Mouse (Mus musculus) embryonic stem cell, embryonic (primary cell): ENCODE measurements around the gene Rab8b.

Experiments used
- CTCF ChIA-PET, 4 experiments: fragments of 300-600 bp in 2 of 4; fragments of 350-600 bp in 2 of 4; sonication (Branson Sonifier 250); formaldehyde crosslinking; loops; one replicate each; lab custom pipeline; 2022; ENCODE audit warnings: inconsistent platforms in 2 of 4; lab: Charles Lee
- POLR2A ChIA-PET, 4 experiments: fragments of 300-600 bp in 2 of 4; fragments of 350-600 bp in 2 of 4; sonication (Branson Sonifier 250); formaldehyde crosslinking; loops; one replicate each; lab custom pipeline; 2022; ENCODE audit warnings: antibody characterized with exemption in 4 of 4, inconsistent platforms in 1 of 4; lab: Charles Lee

The Rab8b gene

DNA sequence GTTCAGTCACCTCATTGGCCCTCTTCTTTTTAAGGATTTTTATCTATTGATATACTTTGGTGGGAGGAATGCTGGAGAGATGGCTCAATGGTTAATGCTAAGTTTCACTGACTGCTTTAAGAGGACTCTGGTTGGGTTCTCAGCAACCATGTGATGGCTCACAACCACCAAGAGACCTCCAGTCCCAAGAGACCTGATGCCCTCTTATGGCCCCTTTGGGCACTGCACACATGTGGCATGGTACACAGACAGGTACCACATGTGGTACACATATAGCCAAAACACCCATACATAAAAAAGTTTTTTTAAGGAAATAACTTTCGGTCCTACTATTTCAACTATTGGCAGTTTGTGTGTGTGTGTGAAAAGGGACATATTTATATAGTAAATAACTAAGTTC, 2.6 kb upstream of the Rab8b start:
- ChIA-PET POLR2A (no interaction called here), CTCF (no interaction called here)

DNA sequence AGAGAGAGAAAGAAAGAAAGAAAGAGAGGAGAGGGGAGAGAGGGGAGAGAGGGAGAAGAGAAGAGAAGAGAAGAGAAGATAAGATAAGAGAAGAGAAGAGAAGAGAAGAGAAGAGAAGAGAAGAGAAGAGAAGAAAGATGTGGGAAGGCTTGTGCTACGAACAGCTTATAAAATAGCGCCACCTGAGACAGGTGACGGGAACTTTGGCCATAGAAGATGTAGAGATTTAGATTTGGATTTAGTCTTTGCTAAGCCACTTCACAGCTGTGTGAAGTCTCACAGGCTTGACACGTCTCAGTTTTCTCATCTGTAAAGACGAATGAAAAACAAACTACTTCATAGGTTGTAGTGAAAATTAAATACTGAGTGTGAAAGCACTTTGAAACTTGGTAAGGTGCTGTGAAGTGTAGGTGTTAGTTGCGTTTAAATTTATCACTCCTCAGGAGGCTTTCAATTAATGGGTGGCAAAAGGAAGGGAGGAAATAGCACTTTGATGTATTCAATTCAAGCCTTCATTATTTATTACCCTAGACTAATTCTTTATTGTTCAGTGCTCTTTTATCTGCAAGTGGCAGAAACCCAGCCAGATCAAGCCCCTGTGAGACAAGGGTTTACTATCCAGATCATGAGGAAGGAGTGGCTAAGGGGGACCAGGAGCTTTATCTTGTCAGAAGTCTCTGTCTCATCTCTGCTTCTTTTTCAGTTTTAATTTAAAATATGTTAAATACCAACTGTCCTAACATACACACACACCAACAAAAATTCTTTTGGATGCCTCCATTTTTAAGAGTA, 1.2 kb upstream of the Rab8b start:
- POLR2A ChIA-PET: interaction anchor here in 3 of 4 experiments (0.6 to 2.4 kb wide), 14 partner anchors 11 to 1235 kb away, joined by 3 to 16 read pairs (median 4); partner anchors contain the start of genes Rps27l (in 3 of the 3), Aph1c (in 1 of the 3), Fbxl22 (in 1 of the 3) and Lactb (in 1 of the 3)
- CTCF ChIA-PET: interaction anchor here in 3 of 4 experiments (0.6 to 1.6 kb wide), 11 partner anchors 9 to 1238 kb away, joined by 3 to 5 read pairs (median 4); no protein-coding TSS in a partner anchor

GRCm38 (mm10) chr9:66919981-66920380, 494 bp upstream of the Rab8b start:
- ChIA-PET CTCF (interaction anchor here (0.6 to 1.6 kb wide), 12 partner anchors 19 to 1892 kb away, joined by 3 to 5 read pairs (median 4); no protein-coding TSS in a partner anchor), POLR2A (interaction anchor here in 3 of 4 experiments (0.6 to 2.4 kb wide), 16 partner anchors 10 to 1234 kb away, joined by 3 to 16 read pairs (median 4); partner anchors contain the start of genes Rps27l (in 3 of the 3), Aph1c (in 1 of the 3), Fbxl22 (in 1 of the 3) and Lactb (in 1 of the 3))

DNA sequence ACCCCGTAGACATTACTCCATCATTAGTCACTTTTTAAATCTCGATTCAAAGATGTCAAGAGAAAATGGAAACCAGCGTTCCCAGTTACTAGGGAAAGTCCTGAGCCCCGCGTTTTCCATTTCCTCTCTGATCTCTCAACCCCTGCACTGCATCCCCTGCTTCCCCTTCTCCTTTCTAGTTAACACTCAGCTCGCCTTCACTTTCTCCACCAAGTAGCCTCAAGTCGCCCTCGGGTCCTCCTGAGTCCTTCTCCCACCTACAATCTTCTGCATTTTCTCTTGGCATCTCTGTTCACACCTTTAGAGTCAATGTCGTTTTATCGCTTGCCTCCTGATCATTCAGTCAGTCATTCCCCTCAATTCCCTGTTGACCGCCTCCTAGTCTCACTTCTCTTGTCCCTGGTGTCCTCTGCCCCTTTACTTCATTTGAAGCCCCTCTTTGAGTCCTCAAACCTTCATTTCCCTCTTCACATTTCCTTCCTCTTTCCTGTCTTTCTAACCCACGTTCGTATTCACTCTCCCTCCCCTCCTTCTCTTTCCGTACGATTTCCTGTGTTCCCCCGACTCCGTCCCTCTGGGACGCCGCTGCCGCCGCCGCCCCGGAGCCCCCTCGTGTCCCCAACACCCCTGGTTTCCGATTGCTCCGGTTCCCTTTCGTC, 686 bp downstream of the Rab8b start:
- POLR2A ChIA-PET: interaction anchor here in 2 of 4 experiments (0.6 to 2.4 kb wide), 8 partner anchors 9 to 117 kb away, joined by 3 to 16 read pairs (median 4); partner anchors contain the start of genes Rps27l (in 2 of the 2) and Aph1c (in 1 of the 2)
- CTCF ChIA-PET: interaction anchor here in 2 of 4 experiments (0.6 to 1.4 kb wide), 4 partner anchors 20 to 125 kb away, joined by 3 to 5 read pairs (median 4); no protein-coding TSS in a partner anchor

DNA sequence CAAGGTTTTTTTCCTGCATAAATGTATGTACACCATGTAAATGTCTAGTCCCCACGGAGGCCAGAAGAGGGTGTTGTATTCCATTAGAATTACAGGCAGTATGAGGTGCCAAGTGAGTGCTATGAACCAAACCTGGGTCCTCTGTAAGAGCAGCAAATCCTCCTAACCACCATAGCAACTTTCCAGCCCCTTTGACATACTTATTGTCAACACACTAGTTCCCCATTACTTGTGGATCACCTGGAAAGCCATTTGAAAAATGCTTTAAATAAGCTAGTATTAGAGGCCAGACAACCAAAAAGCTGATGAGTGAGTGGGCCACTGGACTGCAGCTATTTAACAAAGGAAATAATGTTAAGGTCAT, 1.6 kb downstream of the Rab8b start:
- ChIA-PET POLR2A (interaction anchor here in 1 of 4 experiments (1.7 kb wide), 1 partner anchor 8 kb away, joined by 4 read pairs; no protein-coding TSS in a partner anchor), CTCF (interaction anchor here in 1 of 4 experiments (0.6 kb wide), 1 partner anchor 129 kb away, joined by 6 read pairs; no protein-coding TSS in a partner anchor)

- POLR2A ChIA-PET: interaction anchor here in 1 of 4 experiments (0.7 kb wide), 1 partner anchor 346 kb away, joined by 3 read pairs; no protein-coding TSS in a partner anchor
These were observed 2.1 kb downstream of the Rab8b start for GRCm38 (mm10) chr9:66917216-66917891.

GRCm38 (mm10) chr9:66915869-66916785, 3.4 kb downstream of the Rab8b start:
- POLR2A ChIA-PET: interaction anchor here in 2 of 4 experiments (0.6 to 1.0 kb wide), 3 partner anchors 19 to 116 kb away, joined by 3 to 4 read pairs (median 3); partner anchors contain the start of gene Rps27l (in 1 of the 2)

More at GRCm38 (mm10) chr9:66917216-66917891, 2.1 kb downstream of the Rab8b start:
- CTCF ChIA-PET: interaction anchor here in 1 of 4 experiments (0.6 kb wide), 1 partner anchor 129 kb away, joined by 6 read pairs; no protein-coding TSS in a partner anchor

DNA sequence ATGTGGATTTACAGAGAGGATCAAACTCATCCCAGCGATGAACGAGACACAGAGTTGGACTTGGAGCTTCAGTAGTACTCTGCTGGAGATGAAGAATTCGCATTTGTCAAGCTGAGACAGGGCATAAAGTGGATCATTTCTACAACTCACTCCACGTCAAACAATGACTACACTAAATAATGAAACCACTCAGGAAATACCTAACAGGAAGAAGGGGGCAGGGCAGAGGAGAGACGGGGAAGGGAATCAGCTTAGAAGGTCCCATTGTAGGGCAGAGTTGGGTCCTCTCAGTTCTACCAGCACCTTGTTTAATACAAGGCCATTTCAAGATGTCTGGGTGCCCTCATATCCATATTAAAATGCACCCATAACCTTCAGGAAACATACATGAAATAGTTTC, 4.1 kb downstream of the Rab8b start:
- POLR2A ChIA-PET: interaction anchor here in 1 of 4 experiments (1.0 kb wide), 1 partner anchor 31 kb away, joined by 3 read pairs; the partner anchor contains the start of gene Rps27l
- CTCF ChIA-PET: interaction anchor here in 2 of 4 experiments (1.2 to 1.4 kb wide), 2 partner anchors 23 kb away, joined by 3 to 4 read pairs; no protein-coding TSS in a partner anchor

More at GRCm38 (mm10) chr9:66915869-66916785, 3.4 kb downstream of the Rab8b start:
- CTCF ChIA-PET: interaction anchor here (0.6 to 1.4 kb wide), 5 partner anchors 22 to 201 kb away, joined by 3 to 4 read pairs (median 3); no protein-coding TSS in a partner anchor

DNA sequence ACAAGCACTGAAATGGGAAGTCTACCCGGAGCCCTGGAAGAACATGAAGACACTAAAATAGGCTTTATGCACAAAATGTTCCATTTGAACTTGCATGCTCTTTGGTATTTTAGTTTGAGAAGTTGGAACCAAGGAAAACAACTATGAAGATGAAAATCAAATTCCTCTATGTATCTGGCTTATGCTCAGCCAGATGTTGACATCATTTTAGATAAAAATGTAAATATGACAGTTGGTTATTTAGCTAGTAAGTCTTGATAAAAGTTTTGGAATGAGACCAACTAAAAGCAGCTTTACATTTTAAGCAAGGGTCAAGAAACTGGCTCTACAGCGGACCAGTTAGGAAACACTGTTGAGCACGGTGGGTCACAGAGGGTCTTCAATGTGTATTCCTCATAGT, 4.9 kb downstream of the Rab8b start:
- ChIA-PET POLR2A (interaction anchor here in 1 of 4 experiments (0.9 to 1.5 kb wide), 2 partner anchors 10 to 73 kb away, joined by 3 read pairs; no protein-coding TSS in a partner anchor), CTCF (no interaction called here)

GRCm38 (mm10) chr9:66913254-66913934, 6.1 kb downstream of the Rab8b start:
- POLR2A ChIA-PET: interaction anchor here in 2 of 4 experiments (0.5 to 1.5 kb wide), 5 partner anchors 11 to 181 kb away, joined by 3 read pairs; partner anchors contain the start of gene Rps27l (in 1 of the 2)
- CTCF ChIA-PET: interaction anchor here in 3 of 4 experiments (0.6 to 1.2 kb wide), 3 partner anchors 26 to 356 kb away, joined by 3 to 5 read pairs (median 3); no protein-coding TSS in a partner anchor

DNA sequence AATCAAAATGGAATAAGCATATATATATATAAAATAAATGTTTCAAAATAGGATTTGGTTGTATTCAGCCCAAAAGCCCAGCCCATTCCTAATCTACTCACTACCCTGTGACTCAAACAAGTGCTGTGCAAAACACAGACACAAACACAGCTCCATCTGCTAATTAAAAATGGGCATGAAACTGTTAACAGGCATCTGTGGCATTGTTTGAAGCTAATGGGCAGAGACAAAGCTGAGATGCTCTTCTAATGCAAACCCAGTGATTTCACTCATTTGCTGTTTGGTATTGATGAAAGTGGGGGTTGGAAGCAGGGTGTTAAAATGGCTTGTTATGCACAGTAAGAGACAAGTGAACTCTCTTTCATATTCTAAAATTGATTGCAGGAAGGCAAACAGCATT, 7.2 kb downstream of the Rab8b start:
- CTCF ChIA-PET: interaction anchor here in 3 of 4 experiments (0.6 to 1.5 kb wide), 4 partner anchors 8 to 27 kb away, joined by 3 to 5 read pairs (median 4); no protein-coding TSS in a partner anchor
- POLR2A ChIA-PET: interaction anchor here in 1 of 4 experiments (0.6 kb wide), 1 partner anchor 729 kb away, joined by 3 read pairs; no protein-coding TSS in a partner anchor

- ChIA-PET CTCF (no interaction called here), POLR2A (interaction anchor here in 2 of 4 experiments (1.3 to 1.4 kb wide), 2 partner anchors 10 to 76 kb away, joined by 4 to 9 read pairs; partner anchors contain the start of genes Aph1c (in 1 of the 2) and Rab8b (in 1 of the 2))
These were observed 8.8 kb downstream of the Rab8b start for GRCm38 (mm10) chr9:66910677-66911076.

- CTCF ChIA-PET: interaction anchor here in 2 of 4 experiments (1.0 to 1.7 kb wide), 2 partner anchors 29 to 135 kb away, joined by 3 read pairs; no protein-coding TSS in a partner anchor
- POLR2A ChIA-PET: interaction anchor here in 3 of 4 experiments (0.6 to 1.4 kb wide), 6 partner anchors 9 to 75 kb away, joined by 3 to 9 read pairs (median 4); partner anchors contain the start of genes Rab8b (in 3 of the 3) and Aph1c (in 1 of the 3)
These were observed 9.6 kb downstream of the Rab8b start for GRCm38 (mm10) chr9:66909922-66910321.

- ChIA-PET POLR2A (interaction anchor here in 1 of 4 experiments (0.6 kb wide), 1 partner anchor 69 kb away, joined by 4 read pairs; no protein-coding TSS in a partner anchor), CTCF (no interaction called here)
These were observed 11.6 kb downstream of the Rab8b start for GRCm38 (mm10) chr9:66907746-66908397.

DNA sequence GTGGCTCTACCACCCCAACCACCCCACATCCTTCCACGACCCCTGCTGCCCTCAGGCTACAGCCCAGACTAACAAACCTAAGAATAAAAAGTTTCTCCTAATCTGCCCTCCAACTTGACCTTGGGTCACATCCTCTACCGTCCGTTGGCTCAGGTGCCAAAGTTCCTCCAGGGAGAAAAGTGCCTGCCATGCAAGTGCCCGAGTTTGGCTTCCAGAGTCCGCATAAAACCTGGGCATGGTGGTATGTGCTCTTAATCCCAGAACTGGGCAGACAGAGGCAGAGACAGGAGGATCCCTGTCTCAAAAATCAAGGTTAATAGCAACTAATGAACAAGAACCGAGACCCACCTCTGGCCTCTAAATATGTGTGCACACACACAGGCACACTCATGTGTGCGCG, 12.4 kb downstream of the Rab8b start:
- ChIA-PET CTCF (no interaction called here), POLR2A (no interaction called here)
